ENCODE assay signal across 8 mouse cellular contexts in the genomic region with DNA sequence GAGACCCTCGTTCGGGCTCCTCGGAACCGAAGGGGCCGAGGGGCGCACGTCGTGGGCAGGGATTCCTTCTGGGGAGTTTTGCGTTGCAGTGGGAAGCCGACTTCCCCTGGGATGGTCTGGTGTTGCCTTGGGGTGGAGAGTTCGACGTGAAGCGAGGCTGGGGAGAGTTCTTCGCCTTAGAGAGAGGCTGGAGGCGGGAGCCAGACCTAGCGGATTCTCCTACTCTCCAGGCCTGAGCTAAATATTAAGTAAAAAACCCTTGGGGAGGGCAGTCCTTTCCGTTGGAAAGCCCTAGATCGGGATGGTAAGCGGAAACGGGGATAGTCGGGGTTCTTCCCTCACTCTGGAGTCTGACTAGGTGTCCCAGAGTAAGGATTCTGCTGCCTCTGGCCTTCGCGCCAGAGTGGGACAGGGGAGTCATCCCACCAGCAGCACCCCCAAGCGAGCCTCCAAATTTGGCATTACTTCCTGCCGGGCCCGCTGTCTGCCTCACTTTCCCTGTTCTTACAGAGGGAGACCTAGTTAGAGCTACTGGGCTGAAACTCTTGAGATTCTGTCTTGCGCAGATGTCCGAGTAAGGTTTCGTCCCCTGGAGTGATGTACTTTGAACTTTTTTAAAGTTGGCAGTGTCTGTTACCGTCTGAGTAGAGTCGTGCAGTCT. TPM values are rescaled to one million over a fixed set of nuclear protein-coding genes. Genes with fewer than 3 reads are reported as not detected.
DNase-seq lines count a peak whose midpoint lies in the region; ATAC-seq and TF ChIP-seq lines count a peak whose summit lies in the region.

No protein-coding gene starts in this region.

- H3K9me3 ChIP-seq in E14TG2a.4 (ENCODE audit: low read length): no peaks in the 10 kb centered on the region
- H3K9me3 ChIP-seq in heart, embryonic 12.5 days (replicated peaks): no peaks in the 10 kb centered on the region
- H3K9me3 ChIP-seq in kidney, embryonic 16.5 days (ENCODE audit: low read length): no peaks in the 10 kb centered on the region

- H3K27ac ChIP-seq in cortical plate, adult 2 months (ENCODE audit: insufficient read depth, low read length): peak overlapping the region; percentile 76
- H3K27ac ChIP-seq in heart, embryonic 12.5 days (ENCODE audit: poor library complexity, severe bottlenecking): peak overlapping the region; percentile 90
- peak overlapping the region; percentile 87 for H3K27ac ChIP-seq in kidney, embryonic 16.5 days (ENCODE audit: low read length)

- no peak for ATAC-seq in cerebellum, adult (ENCODE audit: insufficient number of reproducible peaks, low FRiP score, low TSS enrichment)
- ATAC-seq in heart, embryonic 12.5 days (ENCODE audit: insufficient number of reproducible peaks, low FRiP score): peak; percentile 8; the same call in 1 of the 2 replicates
- peak; percentile 3; the same call in 1 of the 2 replicates for ATAC-seq in kidney, embryonic 16.5 days (ENCODE audit: low FRiP score, low TSS enrichment)

- no peak for TF ChIP-seq POLR2A in cortical plate, adult 2 months (IDR thresholded peaks at IDR 0.05; ENCODE audit: extremely low read depth, insufficient read depth, low read length)

- DNase-seq in cerebellum, adult 11 months: peak; percentile 14
- DNase-seq in lung, postnatal 36 days: peak; percentile 15
- peak; percentile 14 to 20 for DNase-seq in thymus, adult 18-20 months

- H3K9ac ChIP-seq in heart, embryonic 12.5 days: peak overlapping the region; percentile 94
- peak overlapping the region; percentile 85 for H3K9ac ChIP-seq in kidney, embryonic 16.5 days (replicated peaks; ENCODE audit: low read length)

- H3K4me1 ChIP-seq in E14TG2a.4 (replicated peaks; ENCODE audit: low read depth, low read length): peaks cover 36% of the 10 kb centered on the region
- H3K4me1 ChIP-seq in cortical plate, adult 2 months (ENCODE audit: control insufficient read depth, insufficient read depth, low read length): no peaks in the 10 kb centered on the region
- peaks cover 8% of the 10 kb centered on the region for H3K4me1 ChIP-seq in heart, embryonic 12.5 days (replicated peaks)
- peaks cover 22% of the 10 kb centered on the region for H3K4me1 ChIP-seq in kidney, embryonic 16.5 days (ENCODE audit: insufficient read depth, low read length)

- peak overlapping the region; percentile 86 for H3K4me2 ChIP-seq in heart, embryonic 12.5 days
- peak overlapping the region; percentile 95 for H3K4me2 ChIP-seq in kidney, embryonic 16.5 days (replicated peaks; ENCODE audit: low read depth, low read length)

- 0 out of 2 replicates have a peak, but pooled peaks cover 3% of the 10 kb centered on the region for H3K36me3 ChIP-seq in E14TG2a.4 (ENCODE audit: insufficient read depth, low read length)
- H3K36me3 ChIP-seq in heart, embryonic 12.5 days: peaks cover 8% of the 10 kb centered on the region; the same call in 1 of the 2 replicates
- H3K36me3 ChIP-seq in kidney, embryonic 16.5 days (ENCODE audit: insufficient read depth, low read length): 0 out of 2 replicates have a peak, but pooled peaks cover 3% of the 10 kb centered on the region

- no peak for TF ChIP-seq CTCF in E14TG2a.4 (conservative IDR thresholded peaks at IDR 0.05; ENCODE audit: low read length)
- TF ChIP-seq CTCF in cortical plate, adult 2 months (IDR thresholded peaks at IDR 0.05; ENCODE audit: extremely low read depth, insufficient read depth, low read length): no peak

- peak overlapping the region; percentile 98 for H3K4me3 ChIP-seq in E14TG2a.4 (replicated peaks; ENCODE audit: low read length)
- peak overlapping the region; percentile 77 for H3K4me3 ChIP-seq in cortical plate, adult 2 months (ENCODE audit: insufficient read depth, low read length)
- peak overlapping the region; percentile 88 for H3K4me3 ChIP-seq in heart, embryonic 12.5 days
- H3K4me3 ChIP-seq in kidney, embryonic 16.5 days (ENCODE audit: low read length): peak overlapping the region; percentile 99

- WGBS in heart, embryonic 12.5 days: under 1% methylated on average over 31 of the region's 31 CpGs
- under 1% methylated on average over 31 of the region's 31 CpGs for WGBS in kidney, embryonic 16.5 days

- 0 out of 2 replicates have a peak, but pooled peaks cover 3% of the 10 kb centered on the region for H3K27me3 ChIP-seq in E14TG2a.4 (ENCODE audit: insufficient read depth, low read length)
- H3K27me3 ChIP-seq in heart, embryonic 12.5 days (replicated peaks): no peaks in the 10 kb centered on the region
- H3K27me3 ChIP-seq in kidney, embryonic 16.5 days (ENCODE audit: insufficient read depth, low read length): no peaks in the 10 kb centered on the region

RNA-seq across cellular contexts. Expression of gene Fam192a, which starts 0.8 kb away (rescaled TPM):
- 50.2 and 51.1 TPM in 2 replicates for polyA plus RNA-seq in cortical plate, adult 2 months (2012; rRNA removed)
- polyA plus RNA-seq in heart, embryonic 12.5 days (2016; fragmentation: Nextera tagmentation; extraction: Ambion mirVana): 44.9 and 48.1 TPM in 2 replicates
- polyA plus RNA-seq in kidney, embryonic 16.5 days (2015; fragmentation: Nextera tagmentation; extraction: Ambion mirVana): 63.2 and 69.2 TPM in 2 replicates

RNA-seq across cellular contexts. Expression of gene Rspry1, which starts 0.9 kb away (rescaled TPM):
- polyA plus RNA-seq in cortical plate, adult 2 months (2012; rRNA removed): 18.0 and 19.8 TPM in 2 replicates
- 25.4 and 26.0 TPM in 2 replicates for polyA plus RNA-seq in heart, embryonic 12.5 days (2016; fragmentation: Nextera tagmentation; extraction: Ambion mirVana)
- polyA plus RNA-seq in kidney, embryonic 16.5 days (2015; fragmentation: Nextera tagmentation; extraction: Ambion mirVana): 39.1 and 41.4 TPM in 2 replicates
